Mouse (Mus musculus): Measurements from ENCODE around the gene Rxra. TPM values are rescaled to one million over a fixed set of nuclear protein-coding genes. Genes with fewer than 3 reads are reported as not detected.

Rxra gene
- 10 to 100 TPM; 25.2 to 25.5 TPM for total RNA-seq (2021)
- long read RNA-seq, experiment 1, full-length matches to known transcripts, result 4 of 21 reads
- long read RNA-seq, experiment 1, partial matches to known transcripts, result 13 of 21 reads
- long read RNA-seq, experiment 1, other reads (novel, unspliced or antisense), result 4 of 21 reads
- long read RNA-seq, experiment 2, full-length matches to known transcripts, result 3 of 14 reads
- long read RNA-seq, experiment 2, partial matches to known transcripts, result 10 of 14 reads
- long read RNA-seq, experiment 2, other reads (novel, unspliced or antisense), result 1 of 14 reads

GRCm38 (mm10) chr2:27676106-27676477 is at the start of gene Rxra:
Gene Rxra (plus strand): TSS chr2:27676440.
- peak; percentile 20 to 29 for DNase-seq (ENCODE audit: low spot score in 2 of 2)

- no peak for DNase-seq (ENCODE audit: low spot score in 2 of 2)
These were observed 49.6 kb upstream of the Rxra start for GRCm38 (mm10) chr2:27626604-27627003.

GRCm38 (mm10) chr2:27630601-27631285 is 45.5 kb upstream of the Rxra start:
- no peak for DNase-seq (ENCODE audit: low spot score in 2 of 2)

- no peak for DNase-seq (ENCODE audit: low spot score in 2 of 2)
These were observed 42.8 kb upstream of the Rxra start for GRCm38 (mm10) chr2:27633471-27633870.

- no peak for DNase-seq (ENCODE audit: low spot score in 2 of 2)
These were observed 42.2 kb upstream of the Rxra start for GRCm38 (mm10) chr2:27634018-27634417.

GRCm38 (mm10) chr2:27635147-27635738 is 41.0 kb upstream of the Rxra start:
- no peak for DNase-seq (ENCODE audit: low spot score in 2 of 2)

- no peak for DNase-seq (ENCODE audit: low spot score in 2 of 2)
These were observed 39.4 kb upstream of the Rxra start for GRCm38 (mm10) chr2:27636796-27637195.

- peak; percentile 35 to 41 for DNase-seq (ENCODE audit: low spot score in 2 of 2)
These were observed 38.9 kb upstream of the Rxra start for GRCm38 (mm10) chr2:27637281-27637896.

- peak; percentile 35 to 63 for DNase-seq (ENCODE audit: low spot score in 2 of 2)
These were observed 36.5 kb upstream of the Rxra start for GRCm38 (mm10) chr2:27639631-27640334.

- no peak for DNase-seq (ENCODE audit: low spot score in 2 of 2)
These were observed 35.2 kb upstream of the Rxra start for GRCm38 (mm10) chr2:27640900-27641479.

GRCm38 (mm10) chr2:27644547-27645120 is 31.6 kb upstream of the Rxra start:
- no peak for DNase-seq (ENCODE audit: low spot score in 2 of 2)

GRCm38 (mm10) chr2:27645471-27645870 is 30.8 kb upstream of the Rxra start:
- no peak for DNase-seq (ENCODE audit: low spot score in 2 of 2)

GRCm38 (mm10) chr2:27649862-27650661 is 26.2 kb upstream of the Rxra start:
- DNase-seq (ENCODE audit: low spot score in 2 of 2), result no peak

GRCm38 (mm10) chr2:27650991-27651390 is 25.2 kb upstream of the Rxra start:
- no peak for DNase-seq (ENCODE audit: low spot score in 2 of 2)

GRCm38 (mm10) chr2:27653496-27654030 is 22.7 kb upstream of the Rxra start:
- no peak for DNase-seq (ENCODE audit: low spot score in 2 of 2)

GRCm38 (mm10) chr2:27654321-27655232 is 21.7 kb upstream of the Rxra start:
- DNase-seq (ENCODE audit: low spot score in 2 of 2), result no peak

- no peak for DNase-seq (ENCODE audit: low spot score in 2 of 2)
These were observed 19.7 kb upstream of the Rxra start for GRCm38 (mm10) chr2:27656576-27656975.

GRCm38 (mm10) chr2:27665284-27665683 is 11.0 kb upstream of the Rxra start:
- DNase-seq (ENCODE audit: low spot score in 2 of 2), result no peak

Measured in left cerebral cortex, adult 18-20 months (tissue).